Mouse (Mus musculus) heart, embryonic 12.5 days (tissue): ENCODE measurements at regions not wholly inside any gene's neighbourhood (a gene's known extent, or its start where the extent isn't known, plus 50 kb on each side); places are given as distances from the start of the nearest gene placed in this dataset.

Experiments
- ATAC-seq: fragments of 200-750 bp; cut with Nextera tagmentation; 2 replicates; pipeline ENCODE4 v1.8.0; 2017; ENCODE audit warnings: moderate TSS enrichment, moderate library complexity; ENCODE audit not compliant: insufficient number of reproducible peaks, low FRiP score
- H3K27ac ChIP-seq: fragments of 300-500 bp; sonication (generic); 2 replicates; pipeline ENCODE4 v1.5.1; 2016; ENCODE audit warnings: mild to moderate bottlenecking, moderate library complexity; ENCODE audit not compliant: poor library complexity, severe bottlenecking
- H3K27me3 ChIP-seq: fragments of 300-500 bp; sonication (generic); replicated peaks from 2 replicates; pipeline ENCODE4 v1.6.1; 2016; ENCODE audit warnings: mild to moderate bottlenecking, moderate library complexity
- H3K36me3 ChIP-seq: fragments of 300-500 bp; sonication (generic); 2 replicates; pipeline ENCODE4 v1.6.1; 2016; ENCODE audit warnings: mild to moderate bottlenecking, moderate library complexity
- H3K4me1 ChIP-seq: fragments of 300-500 bp; sonication (generic); replicated peaks from 2 replicates; pipeline ENCODE4 v1.6.1; 2016; ENCODE audit warnings: mild to moderate bottlenecking
- H3K4me2 ChIP-seq: fragments of 300-500 bp; sonication (generic); 2 replicates; pipeline ENCODE4 v1.6.1; 2016; ENCODE audit warnings: mild to moderate bottlenecking, moderate library complexity
- H3K4me3 ChIP-seq: fragments of 300-500 bp; sonication (generic); 2 replicates; pipeline ENCODE4 v1.5.1; 2016; ENCODE audit warnings: mild to moderate bottlenecking
- H3K9ac ChIP-seq: fragments of 300-500 bp; sonication (generic); 2 replicates; pipeline ENCODE4 v1.6.1; 2016; ENCODE audit warnings: mild to moderate bottlenecking, moderate library complexity
- H3K9me3 ChIP-seq: fragments of 300-500 bp; sonication (generic); replicated peaks from 2 replicates; pipeline ENCODE4 v1.6.1; 2016; ENCODE audit warnings: mild to moderate bottlenecking, moderate library complexity
- WGBS: fragments of 180-500 bp; shearing (Covaris S2); methylation state at CpG from one replicate; pipeline ENCODE4 v1.1.7; 2016; 5-methylcytosine and 5-hydroxymethylcytosine counted together

DNA sequence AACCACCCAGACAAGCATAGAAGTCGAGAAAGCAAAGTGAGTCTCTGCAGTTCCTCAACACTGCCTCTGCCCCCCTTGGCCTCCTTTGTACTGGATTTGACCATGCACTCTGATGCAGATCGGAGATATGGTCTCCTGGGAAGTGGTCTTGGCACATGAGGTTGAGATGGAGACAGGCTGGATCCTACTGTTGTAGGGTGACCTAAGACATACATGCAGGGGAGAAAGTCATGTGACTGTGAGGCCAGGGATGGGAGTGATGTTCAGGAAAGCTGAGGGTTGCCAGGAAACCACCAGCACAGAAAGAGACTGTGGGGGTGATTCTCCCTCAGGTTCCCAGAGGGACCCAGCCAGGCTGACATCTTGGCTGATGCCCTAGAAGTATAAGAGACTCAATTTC is 99.8 kb upstream of the Rai14 start:
- peak overlapping the region; percentile 55 for H3K27ac ChIP-seq
- no peak overlapping the region for H3K4me2 ChIP-seq
- WGBS: 33% methylated on average over 2 of the region's 2 CpGs
- H3K4me1 ChIP-seq: peaks cover 11% of the 10 kb centered on the region; the same call in 1 of the 2 replicates
- H3K9me3 ChIP-seq: no peaks in the 10 kb centered on the region
- no peak overlapping the region for H3K9ac ChIP-seq
- peak; percentile 31; the same call in 1 of the 2 replicates for ATAC-seq
- no peaks in the 10 kb centered on the region for H3K36me3 ChIP-seq
- H3K27me3 ChIP-seq: no peaks in the 10 kb centered on the region
- H3K4me3 ChIP-seq: no peak overlapping the region

DNA sequence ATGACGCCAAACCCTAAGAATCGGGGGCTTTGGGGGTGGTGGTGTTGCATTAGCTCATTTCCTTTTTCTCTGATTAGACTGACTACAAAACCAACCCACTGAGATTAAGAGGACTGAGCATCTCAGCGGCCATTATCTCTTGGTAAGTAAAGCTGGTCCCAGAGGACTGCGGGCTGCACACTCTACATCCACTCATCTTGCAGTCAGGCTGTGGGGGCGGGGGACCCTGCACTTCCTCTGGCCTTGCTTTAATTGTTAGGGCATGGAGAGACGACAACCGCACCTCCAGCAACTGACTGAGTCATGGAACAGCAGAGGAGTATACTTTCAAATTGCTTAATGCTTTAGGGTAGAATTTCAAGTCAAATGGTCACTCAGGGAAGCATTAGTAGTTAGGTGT is 100.3 kb upstream of the Rai14 start:
- no peaks in the 10 kb centered on the region for H3K9me3 ChIP-seq
- H3K27ac ChIP-seq: peak overlapping the region; percentile 55
- H3K4me2 ChIP-seq: no peak overlapping the region
- ATAC-seq: peak; percentile 74
- H3K36me3 ChIP-seq: no peaks in the 10 kb centered on the region
- H3K27me3 ChIP-seq: no peaks in the 10 kb centered on the region
- WGBS: 31% methylated on average over 7 of the region's 7 CpGs
- no peak overlapping the region for H3K4me3 ChIP-seq
- H3K9ac ChIP-seq: no peak overlapping the region
- peaks cover 12% of the 10 kb centered on the region; the same call in 1 of the 2 replicates for H3K4me1 ChIP-seq

DNA sequence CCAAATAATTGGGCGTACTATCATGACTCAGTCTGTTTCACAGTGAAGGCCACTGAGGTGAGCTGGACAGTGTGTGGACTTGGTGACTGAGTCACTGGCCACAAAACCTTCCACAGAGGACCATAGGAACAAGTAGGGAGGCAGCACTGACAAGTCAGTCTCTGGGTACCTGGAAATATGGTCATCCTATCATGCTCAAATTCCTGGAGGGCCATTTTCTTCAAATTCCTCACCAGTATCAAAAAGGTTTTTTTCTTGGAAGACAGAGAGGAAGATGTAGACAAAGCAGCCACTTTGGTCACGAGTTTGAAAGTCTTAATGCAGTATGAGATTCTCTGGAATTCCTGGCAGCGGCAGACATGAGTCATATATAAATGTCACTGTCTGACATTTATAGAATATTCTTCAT is 101.8 kb upstream of the Rai14 start:
- no peak overlapping the region for H3K9ac ChIP-seq
- 71% methylated on average over 3 of the region's 3 CpGs for WGBS
- peaks cover 12% of the 10 kb centered on the region; the same call in 1 of the 2 replicates for H3K4me1 ChIP-seq
- H3K4me3 ChIP-seq: no peak overlapping the region
- no peak overlapping the region for H3K4me2 ChIP-seq
- H3K36me3 ChIP-seq: no peaks in the 10 kb centered on the region
- no peak overlapping the region for H3K27ac ChIP-seq
- H3K9me3 ChIP-seq: peaks cover 4% of the 10 kb centered on the region; the same call in 1 of the 2 replicates
- no peak for ATAC-seq
- H3K27me3 ChIP-seq: no peaks in the 10 kb centered on the region

DNA sequence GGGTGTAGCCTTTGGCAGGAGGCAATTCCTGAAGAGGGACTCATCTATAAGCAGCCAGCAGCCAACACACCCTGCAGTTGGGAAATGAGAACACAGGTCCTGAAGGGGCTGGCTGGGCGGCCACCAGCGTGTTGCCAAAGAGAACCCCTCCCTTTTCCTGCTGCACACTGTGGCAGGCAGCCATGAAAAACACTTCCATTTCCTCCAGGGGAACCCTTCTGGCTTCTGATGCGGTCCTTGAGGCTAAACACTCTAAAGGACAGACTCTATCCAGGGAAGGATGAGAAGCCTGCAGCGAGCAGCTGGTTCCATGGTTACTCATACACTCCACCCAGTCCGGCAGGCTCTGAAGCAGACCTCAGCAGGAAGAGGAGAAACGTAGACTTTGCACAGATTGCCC is 103.8 kb upstream of the Rai14 start:
- H3K4me2 ChIP-seq: no peak overlapping the region
- H3K9ac ChIP-seq: no peak overlapping the region
- peaks cover 12% of the 10 kb centered on the region; the same call in 1 of the 2 replicates for H3K4me1 ChIP-seq
- ATAC-seq: peak; percentile 88
- H3K27ac ChIP-seq: peak overlapping the region; percentile 50
- H3K36me3 ChIP-seq: no peaks in the 10 kb centered on the region
- peaks cover 4% of the 10 kb centered on the region; the same call in 1 of the 2 replicates for H3K9me3 ChIP-seq
- H3K4me3 ChIP-seq: no peak overlapping the region
- 46% methylated on average over 6 of the region's 6 CpGs for WGBS
- H3K27me3 ChIP-seq: no peaks in the 10 kb centered on the region

DNA sequence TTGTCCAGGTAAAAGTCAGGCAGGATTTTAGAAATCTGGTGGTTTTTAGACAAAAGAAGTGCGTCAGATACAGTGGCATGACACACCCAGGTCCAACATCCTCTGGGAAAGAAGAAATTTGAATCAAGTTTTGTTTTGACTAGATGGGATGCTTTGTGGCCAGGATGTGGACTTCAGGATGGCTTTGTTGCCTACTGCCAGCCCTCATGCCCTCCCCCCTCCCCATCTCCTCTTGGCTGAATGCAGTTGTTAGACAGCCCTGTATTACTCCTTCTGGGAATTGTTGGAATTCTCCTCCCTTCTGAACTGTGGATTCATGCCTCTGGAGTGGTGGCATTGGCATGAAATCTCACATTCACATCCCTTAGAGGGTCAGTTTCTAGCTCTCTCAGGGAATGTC is 104.3 kb upstream of the Rai14 start:
- 57% methylated on average over 1 of the region's 1 CpGs for WGBS
- peaks cover 4% of the 10 kb centered on the region; the same call in 1 of the 2 replicates for H3K9me3 ChIP-seq
- no peak overlapping the region for H3K4me2 ChIP-seq
- no peak for ATAC-seq
- H3K9ac ChIP-seq: no peak overlapping the region
- H3K27me3 ChIP-seq: no peaks in the 10 kb centered on the region
- peaks cover 12% of the 10 kb centered on the region; the same call in 1 of the 2 replicates for H3K4me1 ChIP-seq
- no peak overlapping the region for H3K4me3 ChIP-seq
- H3K27ac ChIP-seq: peak overlapping the region; percentile 50
- H3K36me3 ChIP-seq: no peaks in the 10 kb centered on the region

DNA sequence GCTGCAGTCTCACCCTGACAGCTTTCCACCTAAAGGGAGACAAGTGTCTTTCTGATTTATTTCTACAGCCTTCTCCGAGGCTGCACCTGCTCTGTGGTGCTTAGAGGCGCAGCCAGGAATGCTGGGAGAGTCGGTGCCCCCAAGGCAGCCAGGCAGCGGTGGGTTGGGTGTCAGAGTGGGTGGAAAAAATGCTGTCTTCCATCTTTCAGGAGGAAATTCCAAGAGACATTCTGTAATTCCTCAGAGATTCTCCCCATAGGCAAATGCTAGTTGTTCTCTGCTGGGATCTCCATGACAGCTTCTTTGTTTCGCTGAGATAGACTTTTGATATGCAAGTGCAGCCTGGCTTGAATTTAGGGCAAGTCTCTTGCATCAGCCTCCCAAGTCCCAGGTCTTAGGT is 109.5 kb upstream of the Rai14 start:
- 73% methylated on average over 5 of the region's 5 CpGs for WGBS
- peaks cover 4% of the 10 kb centered on the region; the same call in 1 of the 2 replicates for H3K9me3 ChIP-seq
- H3K4me2 ChIP-seq: no peak overlapping the region
- no peak for ATAC-seq
- H3K4me3 ChIP-seq: no peak overlapping the region
- H3K4me1 ChIP-seq: peaks cover 4% of the 10 kb centered on the region; the same call in 1 of the 2 replicates
- H3K36me3 ChIP-seq: no peaks in the 10 kb centered on the region
- no peak overlapping the region for H3K27ac ChIP-seq
- H3K9ac ChIP-seq: no peak overlapping the region
- H3K27me3 ChIP-seq: no peaks in the 10 kb centered on the region

DNA sequence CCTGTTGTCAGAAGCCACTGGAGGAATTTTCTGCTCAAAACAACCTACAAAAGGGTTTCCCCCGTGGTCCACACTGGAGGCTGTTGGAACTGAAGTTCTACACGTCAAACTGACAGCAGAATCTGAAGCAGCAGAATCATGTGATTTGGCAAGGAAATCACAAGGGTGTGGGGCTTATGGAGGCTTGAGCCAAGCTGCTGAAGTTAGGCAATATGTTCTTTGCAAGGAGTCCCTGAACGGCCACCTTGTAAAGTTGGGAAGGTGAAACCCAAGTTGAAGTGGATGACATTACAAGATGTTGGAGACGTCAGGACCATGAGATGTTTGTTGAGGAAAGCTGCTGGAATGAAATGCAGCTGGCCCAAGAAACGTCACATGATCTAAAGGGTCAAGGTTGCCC is 115.2 kb upstream of the Rai14 start:
- Histone ChIP-seq H3K4me1 (peaks cover 13% of the 10 kb centered on the region), H3K4me2 (no peak overlapping the region), H3K9ac (no peak overlapping the region), H3K27ac (no peak overlapping the region), H3K9me3 (no peaks in the 10 kb centered on the region), H3K4me3 (no peak overlapping the region), H3K27me3 (no peaks in the 10 kb centered on the region), H3K36me3 (no peaks in the 10 kb centered on the region)
- WGBS: 72% methylated on average over 5 of the region's 5 CpGs
- no peak for ATAC-seq

DNA sequence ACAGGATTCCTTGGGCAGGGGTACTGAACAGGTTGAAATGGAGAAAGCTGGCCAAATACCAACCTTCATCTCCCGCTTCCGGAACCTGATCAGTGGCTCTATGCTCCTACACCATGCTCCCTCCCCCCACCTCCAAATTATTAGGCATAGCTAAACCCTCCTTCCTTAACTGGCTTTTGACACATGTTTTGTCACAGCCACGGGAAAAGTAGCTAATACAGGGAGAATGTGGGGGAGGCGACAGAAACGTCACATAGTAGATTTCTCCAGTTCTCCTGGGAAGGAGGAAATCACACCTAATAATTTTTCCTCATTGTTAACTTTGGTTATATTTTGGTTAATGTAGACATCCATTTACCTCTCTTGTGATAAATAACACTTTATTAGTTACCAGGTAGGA is 116.1 kb upstream of the Rai14 start:
- H3K4me2 ChIP-seq: no peak overlapping the region
- ATAC-seq: no peak
- H3K4me1 ChIP-seq: peaks cover 13% of the 10 kb centered on the region
- no peak overlapping the region for H3K27ac ChIP-seq
- no peaks in the 10 kb centered on the region for H3K27me3 ChIP-seq
- H3K36me3 ChIP-seq: no peaks in the 10 kb centered on the region
- WGBS: 71% methylated on average over 5 of the region's 5 CpGs
- H3K9ac ChIP-seq: no peak overlapping the region
- no peaks in the 10 kb centered on the region for H3K9me3 ChIP-seq
- no peak overlapping the region for H3K4me3 ChIP-seq

DNA sequence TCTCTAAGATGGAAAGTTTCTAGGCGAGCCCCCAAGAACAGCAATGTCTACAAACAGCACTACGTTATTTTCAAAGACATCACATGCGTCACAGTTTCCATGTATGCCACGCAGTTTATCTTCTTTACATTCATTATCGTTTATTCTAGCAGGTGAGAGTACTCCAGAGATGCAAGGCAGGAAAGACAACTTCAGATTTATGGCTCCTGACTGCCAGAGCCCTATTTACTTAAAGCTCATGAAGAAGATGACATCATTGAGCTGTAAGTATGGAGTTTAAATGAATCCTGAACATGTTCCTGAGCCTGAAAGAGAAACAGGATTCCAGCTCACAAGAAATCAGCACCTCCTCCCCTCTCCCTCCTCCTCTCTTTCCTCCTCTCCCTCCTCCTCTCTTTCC is 116.7 kb upstream of the Rai14 start:
- Histone ChIP-seq H3K9ac (no peak overlapping the region), H3K4me1 (peaks cover 13% of the 10 kb centered on the region), H3K4me3 (no peak overlapping the region), H3K36me3 (no peaks in the 10 kb centered on the region), H3K27me3 (no peaks in the 10 kb centered on the region), H3K27ac (peak overlapping the region; percentile 17; the same call in 1 of the 2 replicates), H3K9me3 (no peaks in the 10 kb centered on the region), H3K4me2 (no peak overlapping the region)
- WGBS: 55% methylated on average over 5 of the region's 5 CpGs
- ATAC-seq: peak; percentile 51; the same call in 1 of the 2 replicates

DNA sequence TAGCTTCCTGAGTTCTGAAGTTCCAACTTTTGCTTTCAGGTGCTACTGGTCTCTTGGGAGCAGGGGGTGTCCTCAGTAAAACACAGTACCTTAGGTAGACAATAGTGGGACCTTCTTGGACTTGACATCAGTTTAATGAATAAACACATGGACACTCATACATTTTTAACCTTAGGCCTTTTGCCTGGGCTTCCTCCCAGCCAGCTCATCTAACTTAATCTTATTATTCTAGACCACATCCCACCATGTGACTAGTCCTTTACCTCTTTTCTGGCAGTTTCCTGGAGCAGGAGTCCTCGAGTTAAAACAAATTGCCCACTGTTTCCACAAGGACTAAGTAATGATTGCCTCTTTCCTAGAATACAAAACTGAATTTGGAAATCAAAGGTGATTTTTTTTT is 117.9 kb upstream of the Rai14 start:
- H3K4me1 ChIP-seq: peaks cover 15% of the 10 kb centered on the region
- H3K9ac ChIP-seq: no peak overlapping the region
- H3K4me3 ChIP-seq: no peak overlapping the region
- no peaks in the 10 kb centered on the region for H3K36me3 ChIP-seq
- ATAC-seq: no peak
- H3K9me3 ChIP-seq: no peaks in the 10 kb centered on the region
- H3K4me2 ChIP-seq: no peak overlapping the region
- 41% methylated on average over 1 of the region's 1 CpGs for WGBS
- no peak overlapping the region for H3K27ac ChIP-seq
- no peaks in the 10 kb centered on the region for H3K27me3 ChIP-seq

DNA sequence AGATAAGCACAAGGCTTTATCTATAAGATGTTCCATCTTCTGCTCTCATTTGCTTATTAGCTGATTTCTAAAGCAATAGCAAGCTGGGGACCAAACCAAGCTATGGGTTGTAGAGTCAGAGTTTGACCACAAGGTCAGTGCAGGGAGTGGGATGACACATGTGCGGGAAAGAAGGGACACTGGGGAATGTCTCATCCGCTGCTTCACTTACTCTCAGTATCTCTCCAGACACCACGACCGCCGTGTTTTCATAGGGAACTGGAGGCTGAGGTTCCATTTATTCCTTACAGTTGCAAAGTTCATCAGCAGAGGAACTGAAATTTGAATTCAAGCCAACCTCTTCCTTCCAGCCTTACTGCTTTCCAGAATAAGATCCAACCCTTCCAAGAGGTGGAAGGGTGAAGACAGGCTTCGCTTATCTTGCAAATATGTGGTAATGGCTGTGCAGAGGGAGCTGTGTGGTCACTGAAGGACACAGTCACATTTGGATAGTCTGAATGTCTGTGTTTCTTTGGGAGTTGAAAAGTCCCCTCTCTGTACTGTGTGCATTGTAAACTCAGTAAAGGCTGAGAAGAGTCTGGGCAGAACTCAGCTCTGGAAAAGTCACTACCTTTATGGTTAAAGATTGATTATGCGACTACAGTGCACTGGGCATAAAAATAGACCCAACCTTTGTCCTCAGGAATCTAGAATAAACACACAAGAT is 118.1 kb upstream of the C1qtnf3 start:
- H3K27me3 ChIP-seq: no peaks in the 10 kb centered on the region
- H3K4me1 ChIP-seq: peaks cover 15% of the 10 kb centered on the region
- 46% methylated on average over 7 of the region's 7 CpGs for WGBS
- no peaks in the 10 kb centered on the region for H3K9me3 ChIP-seq
- H3K27ac ChIP-seq: peak overlapping the region; percentile 21; the same call in 1 of the 2 replicates
- H3K4me3 ChIP-seq: no peak overlapping the region
- no peak for ATAC-seq
- no peak overlapping the region for H3K9ac ChIP-seq
- no peaks in the 10 kb centered on the region for H3K36me3 ChIP-seq
- no peak overlapping the region for H3K4me2 ChIP-seq
